Mouse (Mus musculus): ENCODE data around the gene Cln3. TPM values are rescaled to one million over a fixed set of nuclear protein-coding genes. Genes with fewer than 3 reads are reported as not detected.

The Cln3 gene
- 31.7 and 34.3 TPM in 2 replicates for polyA plus RNA-seq (2015; fragmentation: Nextera tagmentation; extraction: Ambion mirVana)

DNA sequence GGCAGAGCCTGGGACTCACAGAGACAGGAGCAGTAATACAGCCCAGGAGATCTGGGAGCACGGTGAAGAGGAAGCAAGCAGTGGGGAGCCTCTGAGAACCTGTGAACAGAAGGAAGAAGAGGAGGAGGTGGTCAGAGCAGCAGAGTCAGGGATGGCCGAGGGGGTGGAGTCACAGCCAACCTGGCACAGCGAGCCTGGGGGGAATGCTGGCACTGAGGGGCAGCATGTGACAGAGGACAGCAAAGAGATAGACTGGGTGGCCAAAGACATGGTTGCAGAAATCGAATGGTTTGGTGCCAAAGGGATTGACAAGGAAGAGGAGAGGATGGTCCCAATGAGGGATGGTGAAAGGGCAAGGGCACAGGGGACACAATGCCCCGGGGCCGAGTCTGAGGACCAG is at the start of gene Cln3:
Gene Cln3 (minus strand): TSS at position 101 of the 400 bp plus-strand sequence.
- ATAC-seq (replicated peaks) = no peak
- Histone ChIP-seq H3K27ac (replicated peaks) (no peak within 1 kb of the TSS), H3K4me3 (no peak within 1 kb of the TSS), H3K27me3 (0 out of 2 replicates have a peak, but pooled peaks cover 2% of the 10 kb centered on the region), H3K9ac (replicated peaks) (no peak within 1 kb of the TSS), H3K4me1 (peaks cover 20% of the 10 kb centered on the region), H3K9me3 (no peaks in the 10 kb centered on the region), H3K36me3 (no peaks in the 10 kb centered on the region), H3K4me2 (replicated peaks) (no peak within 1 kb of the TSS)
- WGBS = 76% methylated on average over 6 of the region's 6 CpGs

DNA sequence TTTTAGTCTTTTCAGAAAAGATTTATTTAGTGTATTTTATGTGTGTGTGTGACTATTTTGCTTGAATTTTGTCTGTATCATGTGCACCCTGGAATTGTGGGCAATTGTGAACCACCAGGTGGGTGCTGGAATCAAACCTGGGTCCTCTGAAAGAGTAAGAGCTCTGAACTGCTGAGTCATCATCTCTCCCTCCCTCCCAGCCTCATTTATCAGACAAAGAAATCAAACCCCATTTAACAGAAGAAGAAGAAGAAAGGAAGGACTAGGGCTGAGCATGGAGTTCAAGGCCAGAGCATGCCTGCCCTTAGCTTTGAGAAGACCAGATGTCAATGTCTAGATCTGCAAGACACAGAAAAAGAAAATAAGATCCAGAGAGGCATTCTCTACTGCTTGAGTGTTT is 49.8 kb upstream of the Cln3 start:
- no peak overlapping the region for H3K9ac ChIP-seq (replicated peaks)

DNA sequence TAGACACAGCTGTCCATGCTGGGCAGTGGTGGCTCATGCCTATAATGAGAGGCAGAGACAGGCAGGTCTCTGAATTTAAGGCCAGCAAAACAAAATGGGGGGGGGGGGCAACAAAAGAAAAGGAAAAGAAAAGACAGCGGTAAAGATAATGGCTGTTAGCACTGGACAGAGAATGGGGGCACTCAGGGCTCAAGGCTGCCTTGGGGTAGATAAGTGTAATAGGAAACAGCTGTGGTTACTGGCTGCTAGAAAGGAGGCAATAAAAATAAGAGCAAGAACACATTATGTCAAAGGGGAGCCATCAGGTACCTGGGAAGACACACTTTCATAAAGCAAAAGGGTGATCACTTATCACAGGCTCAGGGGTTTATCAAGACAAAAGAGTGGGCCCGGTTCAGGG is 46.9 kb upstream of the Cln3 start:
- no peak overlapping the region for H3K27ac ChIP-seq (replicated peaks)
- no peak overlapping the region for H3K9ac ChIP-seq (replicated peaks)
- no peaks in the 10 kb centered on the region for H3K27me3 ChIP-seq
- no peak for ATAC-seq (replicated peaks)
- no peak overlapping the region for H3K4me3 ChIP-seq
- no peak overlapping the region for H3K4me2 ChIP-seq (replicated peaks)
- H3K4me1 ChIP-seq = no peaks in the 10 kb centered on the region
- H3K9me3 ChIP-seq = no peaks in the 10 kb centered on the region
- WGBS = 78% methylated on average over 2 of the region's 2 CpGs
- no peaks in the 10 kb centered on the region for H3K36me3 ChIP-seq

More for the DNA sequence above, 49.8 kb upstream of the Cln3 start:
- no peak for ATAC-seq (replicated peaks)
- Histone ChIP-seq H3K36me3 (no peaks in the 10 kb centered on the region), H3K27me3 (no peaks in the 10 kb centered on the region; the same call in 1 of the 2 replicates), H3K27ac (replicated peaks) (no peak overlapping the region), H3K4me3 (no peak overlapping the region), H3K4me1 (no peaks in the 10 kb centered on the region), H3K9me3 (no peaks in the 10 kb centered on the region), H3K4me2 (replicated peaks) (no peak overlapping the region)

DNA sequence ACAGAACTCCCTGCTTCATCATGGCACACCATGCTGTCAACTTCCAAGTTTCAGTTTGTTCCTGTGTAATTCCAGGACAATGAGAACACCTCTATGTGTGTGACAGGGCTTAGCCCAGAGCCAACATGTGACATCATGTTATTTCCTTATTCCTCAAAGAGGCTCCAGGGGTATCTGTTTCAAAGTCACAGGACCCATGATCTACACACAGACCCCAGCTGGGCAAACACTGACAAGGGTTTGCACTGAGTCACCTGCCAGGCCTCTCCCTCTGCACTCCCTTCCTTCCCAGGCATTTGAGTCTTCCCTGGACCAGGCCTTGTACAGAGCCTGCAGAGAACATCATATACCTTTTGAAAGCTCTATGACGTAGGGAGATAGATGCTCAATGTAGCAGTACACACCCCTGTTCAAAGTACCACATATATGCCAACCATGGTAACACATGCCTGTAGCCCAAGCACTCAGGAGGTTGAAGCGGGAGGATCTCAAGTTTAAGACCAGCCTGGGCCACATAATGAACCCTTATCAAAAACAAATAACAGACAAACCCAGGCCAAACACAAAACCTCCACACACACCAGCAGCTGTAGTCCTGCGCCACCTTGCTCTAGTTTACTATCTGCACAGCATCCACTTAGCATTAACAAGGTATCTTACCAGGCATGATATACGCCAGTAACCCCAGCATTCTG is 45.4 kb upstream of the Cln3 start, which contains the start of gene Nupr1:
Gene Nupr1 (minus strand): TSS at position 38 of the 695 bp plus-strand sequence.
- ATAC-seq (replicated peaks) = no peak
- H3K4me1 ChIP-seq = no peaks in the 10 kb centered on the region

DNA sequence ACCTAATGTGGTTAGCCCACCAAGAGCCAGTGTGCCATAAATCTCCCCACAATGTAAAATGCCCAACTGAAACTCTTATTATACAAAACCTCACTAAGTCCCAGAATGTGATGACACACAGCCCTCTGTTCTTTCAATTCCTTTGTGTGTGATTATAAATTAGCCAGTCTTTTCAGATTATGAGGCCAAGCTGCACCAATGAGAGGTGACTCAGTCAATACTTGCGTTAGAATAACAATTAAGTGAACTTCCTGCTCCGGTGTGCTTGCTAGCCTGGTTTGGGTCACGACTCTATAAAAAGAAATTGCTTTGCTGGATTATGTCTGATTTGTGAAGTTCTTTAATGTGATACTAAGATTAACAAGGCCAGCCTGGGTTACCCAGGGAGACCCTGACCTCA is 44.3 kb upstream of the Cln3 start:
- no peak for ATAC-seq (replicated peaks)
- Histone ChIP-seq H3K4me1 (no peaks in the 10 kb centered on the region), H3K4me3 (no peak overlapping the region), H3K9ac (replicated peaks) (no peak overlapping the region), H3K4me2 (replicated peaks) (no peak overlapping the region), H3K36me3 (no peaks in the 10 kb centered on the region), H3K9me3 (no peaks in the 10 kb centered on the region), H3K27ac (replicated peaks) (no peak overlapping the region), H3K27me3 (no peaks in the 10 kb centered on the region)
- WGBS = 10% methylated on average over 3 of the region's 3 CpGs

More for the DNA sequence above, 45.4 kb upstream of the Cln3 start, which contains the start of gene Nupr1:
- H3K4me2 ChIP-seq (replicated peaks) = no peak within 1 kb of the TSS
- no peaks in the 10 kb centered on the region for H3K9me3 ChIP-seq
- WGBS = 92% methylated on average over 4 of the region's 4 CpGs
- no peak within 1 kb of the TSS for H3K27ac ChIP-seq (replicated peaks)
- H3K4me3 ChIP-seq = no peak within 1 kb of the TSS
- no peaks in the 10 kb centered on the region for H3K36me3 ChIP-seq
- H3K9ac ChIP-seq (replicated peaks) = no peak within 1 kb of the TSS
- no peaks in the 10 kb centered on the region for H3K27me3 ChIP-seq

DNA sequence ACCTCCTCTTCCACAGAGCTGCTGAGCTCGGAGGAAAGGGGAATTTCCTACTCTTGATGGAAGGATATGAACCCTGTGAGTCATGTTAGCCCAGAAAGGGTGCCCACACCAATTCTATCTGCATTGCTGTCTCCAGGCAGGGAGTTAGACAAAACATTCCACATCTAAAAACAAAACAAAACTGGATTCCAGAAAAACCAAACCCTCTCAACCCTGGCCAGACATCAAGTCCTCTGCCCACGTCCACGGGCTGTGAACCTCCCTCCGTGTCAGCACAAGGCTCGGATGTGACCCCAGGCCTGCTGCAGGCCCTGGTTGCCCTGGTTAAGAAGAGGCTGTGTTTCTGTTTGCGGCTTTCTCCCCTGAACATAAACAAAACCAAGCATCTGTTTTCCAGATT is 42.5 kb upstream of the Cln3 start:
- 79% methylated on average over 6 of the region's 6 CpGs for WGBS
- Histone ChIP-seq H3K27me3 (no peaks in the 10 kb centered on the region), H3K4me2 (replicated peaks) (no peak overlapping the region), H3K4me1 (no peaks in the 10 kb centered on the region), H3K4me3 (no peak overlapping the region), H3K36me3 (no peaks in the 10 kb centered on the region), H3K9me3 (no peaks in the 10 kb centered on the region), H3K9ac (replicated peaks) (no peak overlapping the region), H3K27ac (replicated peaks) (no peak overlapping the region)
- ATAC-seq (replicated peaks) = no peak

DNA sequence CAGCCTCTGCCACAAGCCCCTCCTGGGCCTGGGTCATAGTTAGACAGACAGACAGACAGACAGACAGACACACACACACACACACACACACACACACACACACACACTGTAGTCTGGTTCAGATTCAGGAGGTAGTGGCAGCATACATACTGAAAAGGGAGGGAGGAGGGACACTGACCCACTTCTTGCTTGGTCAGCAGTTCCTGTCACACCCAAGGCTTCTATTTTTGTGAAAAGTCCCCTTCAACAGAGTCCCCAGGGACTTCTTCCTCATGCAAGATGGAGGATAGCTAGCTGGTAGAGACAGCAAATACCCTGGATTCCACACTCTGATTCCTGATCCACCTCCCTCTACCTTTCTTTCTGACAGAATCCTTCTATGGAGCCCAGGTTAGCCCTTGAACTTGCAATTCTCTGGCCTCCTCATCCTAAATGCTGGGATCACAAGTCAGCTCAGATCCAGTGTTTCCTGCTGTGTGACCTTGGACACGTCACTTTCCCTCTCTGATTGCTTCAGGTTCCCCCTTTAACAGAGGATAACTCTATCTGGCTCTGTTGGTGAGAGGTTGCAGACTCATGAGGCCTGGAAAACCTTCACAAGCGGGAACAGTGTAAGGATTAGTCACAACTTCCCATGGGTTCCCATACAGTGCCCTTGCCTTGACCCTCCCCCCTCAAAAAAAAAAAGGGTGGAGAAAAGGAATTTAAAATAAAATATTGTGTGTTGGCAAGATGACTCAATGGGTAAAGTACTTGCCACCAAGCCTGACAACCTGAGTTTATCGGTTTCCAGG is 40.4 kb upstream of the Cln3 start:
- ATAC-seq (replicated peaks) = no peak

DNA sequence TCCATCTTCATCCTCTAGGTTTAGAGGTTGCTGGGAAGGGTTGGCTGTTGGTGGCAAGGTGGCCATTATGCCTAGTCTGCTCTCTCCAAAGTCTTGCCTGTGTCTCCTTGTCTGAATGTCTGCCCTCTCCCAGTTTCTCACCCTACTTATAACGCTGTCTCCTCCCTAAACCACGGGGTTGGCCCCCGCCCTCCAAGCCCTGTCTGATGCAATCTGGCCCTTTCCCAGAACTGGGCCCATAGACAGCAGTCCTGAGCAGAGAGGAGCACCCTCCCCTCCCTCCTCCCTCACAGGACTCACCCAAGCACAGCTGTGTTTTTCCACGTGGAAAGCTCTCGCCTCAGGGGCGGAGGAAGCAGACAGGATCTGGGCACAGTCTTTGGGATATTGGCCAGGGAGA is 39.8 kb upstream of the Cln3 start:
- Histone ChIP-seq H3K4me2 (replicated peaks) (no peak overlapping the region), H3K4me1 (no peaks in the 10 kb centered on the region), H3K4me3 (no peak overlapping the region), H3K36me3 (no peaks in the 10 kb centered on the region), H3K9me3 (no peaks in the 10 kb centered on the region), H3K27me3 (no peaks in the 10 kb centered on the region), H3K9ac (replicated peaks) (no peak overlapping the region), H3K27ac (replicated peaks) (no peak overlapping the region)
- ATAC-seq (replicated peaks) = no peak
- 61% methylated on average over 6 of the region's 6 CpGs for WGBS

More for the DNA sequence above, 40.4 kb upstream of the Cln3 start:
- Histone ChIP-seq H3K9me3 (no peaks in the 10 kb centered on the region), H3K4me2 (replicated peaks) (no peak overlapping the region), H3K4me3 (no peak overlapping the region), H3K27ac (replicated peaks) (no peak overlapping the region), H3K9ac (replicated peaks) (no peak overlapping the region), H3K36me3 (no peaks in the 10 kb centered on the region), H3K4me1 (no peaks in the 10 kb centered on the region), H3K27me3 (no peaks in the 10 kb centered on the region)
- WGBS = 85% methylated on average over 3 of the region's 3 CpGs

DNA sequence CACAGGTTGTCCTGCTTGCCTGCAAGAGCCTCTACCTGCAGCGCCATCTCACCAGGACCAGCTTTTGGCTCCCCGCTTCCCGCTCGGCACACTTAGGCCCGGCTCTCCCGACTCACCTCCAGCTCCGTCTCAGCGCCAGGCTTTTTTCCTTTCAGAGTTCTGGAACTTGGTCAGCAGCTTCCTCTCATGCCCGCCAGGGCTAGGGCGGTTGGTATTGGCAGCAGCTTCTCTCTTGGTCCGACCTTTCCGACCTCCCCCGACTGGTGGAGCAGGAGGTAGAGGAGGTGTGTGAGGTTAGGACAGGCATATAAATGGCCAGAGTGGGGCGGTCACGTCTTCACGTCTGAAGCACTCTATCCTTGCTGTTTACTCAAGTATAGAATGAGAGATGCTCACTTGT is 39.2 kb upstream of the Cln3 start:
- Histone ChIP-seq H3K36me3 (no peaks in the 10 kb centered on the region), H3K27me3 (no peaks in the 10 kb centered on the region), H3K27ac (replicated peaks) (no peak overlapping the region), H3K4me3 (no peak overlapping the region), H3K9me3 (no peaks in the 10 kb centered on the region), H3K4me1 (no peaks in the 10 kb centered on the region), H3K9ac (replicated peaks) (no peak overlapping the region), H3K4me2 (replicated peaks) (no peak overlapping the region)
- ATAC-seq (replicated peaks) = no peak
- 70% methylated on average over 16 of the region's 16 CpGs for WGBS

DNA sequence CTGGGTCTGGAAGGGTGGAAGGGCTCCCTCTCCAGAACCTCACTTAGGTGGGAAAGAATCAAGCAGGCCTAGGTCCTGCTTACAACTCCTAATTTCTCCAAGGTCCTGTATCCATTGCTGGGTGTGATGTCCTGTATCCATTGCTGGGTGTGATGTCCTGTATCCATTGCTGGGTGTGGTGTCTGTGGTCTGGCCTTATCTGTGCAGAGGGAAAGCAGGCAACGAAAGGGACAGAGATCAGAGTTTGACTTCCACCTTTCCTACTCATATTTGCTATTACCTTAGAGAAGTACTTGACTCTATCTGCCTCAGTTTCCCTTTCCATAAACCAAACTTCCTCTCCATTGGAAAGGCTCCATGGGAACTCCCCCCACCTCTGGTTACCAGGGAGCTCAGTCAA is 37.8 kb upstream of the Cln3 start:
- Histone ChIP-seq H3K4me2 (replicated peaks) (no peak overlapping the region), H3K27ac (replicated peaks) (no peak overlapping the region), H3K4me1 (no peaks in the 10 kb centered on the region), H3K9ac (replicated peaks) (no peak overlapping the region), H3K9me3 (no peaks in the 10 kb centered on the region), H3K4me3 (no peak overlapping the region), H3K27me3 (no peaks in the 10 kb centered on the region), H3K36me3 (no peaks in the 10 kb centered on the region)
- 96% methylated on average over 1 of the region's 1 CpGs for WGBS
- ATAC-seq (replicated peaks) = no peak

DNA sequence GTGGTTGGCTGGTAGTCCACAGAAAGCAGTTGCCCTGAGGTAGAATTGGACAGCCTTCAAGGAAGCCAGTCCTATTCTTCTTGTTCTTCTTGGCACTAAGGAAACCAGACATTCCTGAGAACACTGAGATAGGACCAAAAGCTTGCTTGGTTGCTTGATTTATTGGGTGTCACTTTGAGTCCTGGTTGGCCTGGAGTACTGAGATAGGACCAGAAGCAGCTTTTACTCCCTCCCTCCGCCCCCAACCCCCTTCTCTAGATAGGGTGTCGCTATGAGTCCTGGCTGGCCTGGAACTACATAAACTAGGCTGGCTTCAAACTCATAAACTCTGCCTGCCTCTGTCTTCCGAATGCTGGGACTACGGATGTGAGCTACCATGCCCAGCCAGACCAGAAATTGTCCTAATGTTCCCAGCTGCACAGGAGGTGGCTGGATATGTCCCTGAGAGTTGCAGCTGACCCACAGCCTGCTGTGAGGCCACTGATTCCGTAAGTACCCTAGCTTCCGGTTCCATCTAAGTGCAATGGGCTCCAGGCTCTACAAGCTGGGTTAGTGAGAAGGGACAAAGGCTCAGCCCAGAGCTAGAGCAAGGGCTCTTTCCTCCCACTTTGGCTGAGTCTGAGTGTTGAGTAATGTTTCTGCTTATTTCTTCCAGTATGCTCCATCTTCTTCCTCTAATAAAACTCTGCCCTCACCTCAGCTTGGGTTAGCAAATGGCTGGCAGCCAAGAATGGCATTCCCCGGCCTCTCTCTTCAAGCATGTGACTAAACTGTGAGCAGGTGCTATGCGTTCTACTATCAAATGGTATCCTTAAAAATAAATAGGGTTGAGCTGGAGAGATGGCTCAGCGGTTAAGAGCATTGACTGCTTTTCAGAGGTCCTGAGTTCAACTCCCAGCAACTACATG is 36.1 kb upstream of the Cln3 start:
- Histone ChIP-seq H3K27ac (replicated peaks) (no peak overlapping the region), H3K9ac (replicated peaks) (no peak overlapping the region), H3K9me3 (no peaks in the 10 kb centered on the region), H3K36me3 (no peaks in the 10 kb centered on the region), H3K4me2 (replicated peaks) (no peak overlapping the region), H3K27me3 (no peaks in the 10 kb centered on the region), H3K4me1 (no peaks in the 10 kb centered on the region), H3K4me3 (no peak overlapping the region)
- ATAC-seq (replicated peaks) = no peak
- 87% methylated on average over 9 of the region's 9 CpGs for WGBS

All from forebrain, embryonic 15.5 days (tissue).